Mouse (Mus musculus) neural tube, embryonic 15.5 days (tissue): ENCODE results near the gene Rbm19. TPM values are rescaled to one million over a fixed set of nuclear protein-coding genes. Genes with fewer than 3 reads are reported as not detected.

ENCODE experiments used
- ATAC-seq: fragments of 200-750 bp; cut with Nextera tagmentation; 2 replicates; pipeline ENCODE4 v1.8.0; 2017; ENCODE audit warnings: mild to moderate bottlenecking, moderate TSS enrichment, moderate library complexity; ENCODE audit not compliant: low FRiP score
- H3K27ac ChIP-seq: fragments of 300-500 bp; sonication (generic); replicated peaks from 2 replicates; pipeline ENCODE4 v1.5.1; 2015; ENCODE audit warnings: mild to moderate bottlenecking, inconsistent platforms
- H3K27me3 ChIP-seq: fragments of 300-500 bp; sonication (generic); replicated peaks from 2 replicates; pipeline ENCODE4 v1.6.1; 2015; ENCODE audit warnings: inconsistent platforms
- H3K36me3 ChIP-seq: fragments of 300-500 bp; sonication (generic); 2 replicates; pipeline ENCODE4 v1.6.1; 2015; ENCODE audit warnings: inconsistent platforms
- H3K4me1 ChIP-seq: fragments of 300-500 bp; sonication (generic); 2 replicates; pipeline ENCODE4 v1.6.1; 2015; ENCODE audit warnings: inconsistent platforms
- H3K4me2 ChIP-seq: fragments of 300-500 bp; sonication (generic); 2 replicates; pipeline ENCODE4 v1.6.1; 2015; ENCODE audit warnings: inconsistent platforms, mild to moderate bottlenecking, moderate library complexity
- H3K4me3 ChIP-seq: fragments of 300-500 bp; sonication (generic); replicated peaks from 2 replicates; pipeline ENCODE4 v1.5.1; 2015; ENCODE audit warnings: mild to moderate bottlenecking, inconsistent platforms
- H3K9ac ChIP-seq: fragments of 300-500 bp; sonication (generic); replicated peaks from 2 replicates; pipeline ENCODE4 v1.6.1; 2015; ENCODE audit warnings: mild to moderate bottlenecking, inconsistent platforms
- H3K9me3 ChIP-seq: fragments of 300-500 bp; sonication (generic); replicated peaks from 2 replicates; pipeline ENCODE4 v1.6.1; 2016; ENCODE audit warnings: inconsistent platforms
- WGBS: fragments of 180-500 bp; shearing (Covaris S2); methylation state at CpG from one replicate; pipeline ENCODE4 v1.1.7; 2015; ENCODE audit warnings: mixed read lengths; 5-methylcytosine and 5-hydroxymethylcytosine counted together
- polyA plus RNA-seq: library from polyadenylated mRNA; unstranded; fragments of >200 nt; fragmentation: Nextera tagmentation; extraction: Ambion mirVana; gene quantifications from 2 replicates; pipeline ENCODE4 v1.2.1, GENCODE M21; 2015

Gene Rbm19
- polyA plus RNA-seq, 1 experiment from 2014 or later: 18.7 TPM

DNA sequence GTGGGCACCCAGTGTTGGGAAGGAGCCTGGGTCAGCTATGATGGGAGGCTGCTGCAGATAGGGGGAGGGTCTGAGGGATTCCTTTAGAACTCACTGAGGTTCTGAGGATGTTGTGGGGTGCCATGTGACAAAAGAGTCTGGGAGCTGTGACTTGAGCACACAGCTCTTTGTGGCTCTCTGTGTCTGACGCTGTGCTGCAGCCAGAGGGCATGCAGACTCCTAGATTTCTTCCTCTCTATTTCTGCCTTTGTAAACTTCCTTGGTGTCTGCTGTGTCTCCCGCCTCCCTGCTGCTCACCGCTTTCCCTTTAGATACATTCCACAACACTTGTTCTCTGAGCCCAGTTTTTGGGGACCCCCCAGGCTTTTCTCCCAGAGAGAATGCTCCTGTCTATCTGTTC is 36.9 kb downstream of the Rbm19 start:
- no peaks in the 10 kb centered on the region for H3K27me3 ChIP-seq
- H3K27ac ChIP-seq: no peak overlapping the region
- H3K9me3 ChIP-seq: no peaks in the 10 kb centered on the region
- H3K4me2 ChIP-seq: no peak overlapping the region
- WGBS: 64% methylated on average over 3 of the region's 3 CpGs
- no peak overlapping the region for H3K9ac ChIP-seq
- H3K4me3 ChIP-seq: no peak overlapping the region
- no peak for ATAC-seq
- H3K36me3 ChIP-seq: 0 out of 2 replicates have a peak, but pooled peaks cover 3% of the 10 kb centered on the region
- peaks cover 38% of the 10 kb centered on the region for H3K4me1 ChIP-seq

DNA sequence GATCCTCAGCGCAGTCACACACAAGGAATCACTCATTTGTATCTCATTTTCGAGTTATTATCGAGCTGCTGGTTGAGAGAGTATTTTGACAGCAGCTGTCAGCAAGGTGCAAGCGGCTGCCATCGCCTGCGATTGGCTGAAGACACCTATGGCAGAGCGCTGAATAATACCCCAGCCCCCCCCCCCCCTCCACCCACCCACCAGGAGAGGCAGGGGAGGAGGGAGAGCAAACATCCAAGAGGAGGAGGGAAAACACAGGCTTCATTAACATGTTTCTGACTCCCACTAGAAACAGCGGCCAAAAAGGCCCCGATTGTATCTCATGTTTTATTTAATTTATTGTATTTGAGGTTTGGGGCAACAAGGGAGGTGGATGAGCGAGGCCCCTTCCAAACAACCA is 39.4 kb downstream of the Rbm19 start:
- Histone ChIP-seq H3K4me2 (no peak overlapping the region), H3K9me3 (no peaks in the 10 kb centered on the region), H3K4me1 (peaks cover 38% of the 10 kb centered on the region), H3K4me3 (no peak overlapping the region), H3K27me3 (no peaks in the 10 kb centered on the region), H3K9ac (no peak overlapping the region), H3K36me3 (no peaks in the 10 kb centered on the region), H3K27ac (peak overlapping the region; percentile 83)
- ATAC-seq: no peak
- WGBS: 39% methylated on average over 10 of the region's 10 CpGs

DNA sequence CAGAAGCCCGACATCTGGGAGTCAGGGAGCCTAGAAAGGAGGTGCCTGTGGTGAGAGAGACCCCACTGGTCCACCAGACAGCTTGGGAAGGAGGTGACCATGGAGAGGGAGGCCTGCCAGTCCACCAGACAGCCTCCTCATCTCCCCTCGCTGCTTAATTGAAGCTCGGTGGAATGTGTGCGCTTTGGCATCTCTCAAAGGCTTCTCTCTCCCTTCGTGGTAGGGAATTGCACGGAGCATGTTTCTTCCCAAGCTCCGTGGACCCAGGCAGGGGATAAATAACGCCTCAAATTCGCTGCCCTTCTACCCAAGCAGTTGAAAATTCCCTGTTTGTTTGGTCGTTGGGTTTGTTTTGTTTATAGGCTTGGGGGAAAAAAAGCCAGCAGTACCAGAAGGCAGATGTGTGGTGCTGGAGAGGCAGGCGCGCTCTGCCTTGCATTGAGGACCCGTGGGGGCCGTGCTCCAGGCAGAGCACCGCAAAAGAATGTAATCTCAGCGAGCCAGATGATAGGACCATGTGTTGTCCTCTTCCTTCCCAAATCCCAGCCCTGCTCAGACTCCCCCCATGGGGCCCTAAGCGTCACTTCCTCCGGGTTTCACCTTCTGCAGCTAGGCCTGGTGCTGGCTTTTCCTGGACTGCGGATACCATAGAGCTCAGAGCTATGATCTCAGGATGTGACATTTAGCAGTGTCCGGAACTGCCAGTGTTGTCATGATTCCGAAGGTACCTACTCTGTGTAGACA is 40.1 kb downstream of the Rbm19 start:
- Histone ChIP-seq H3K4me2 (no peak overlapping the region; the same call in 1 of the 2 replicates), H3K4me1 (peaks cover 38% of the 10 kb centered on the region), H3K9me3 (no peaks in the 10 kb centered on the region), H3K9ac (no peak overlapping the region), H3K36me3 (no peaks in the 10 kb centered on the region), H3K27ac (peak overlapping the region; percentile 83), H3K27me3 (no peaks in the 10 kb centered on the region), H3K4me3 (no peak overlapping the region)
- peak; percentile 25; the same call in 1 of the 2 replicates for ATAC-seq
- 39% methylated on average over 21 of the region's 21 CpGs for WGBS

DNA sequence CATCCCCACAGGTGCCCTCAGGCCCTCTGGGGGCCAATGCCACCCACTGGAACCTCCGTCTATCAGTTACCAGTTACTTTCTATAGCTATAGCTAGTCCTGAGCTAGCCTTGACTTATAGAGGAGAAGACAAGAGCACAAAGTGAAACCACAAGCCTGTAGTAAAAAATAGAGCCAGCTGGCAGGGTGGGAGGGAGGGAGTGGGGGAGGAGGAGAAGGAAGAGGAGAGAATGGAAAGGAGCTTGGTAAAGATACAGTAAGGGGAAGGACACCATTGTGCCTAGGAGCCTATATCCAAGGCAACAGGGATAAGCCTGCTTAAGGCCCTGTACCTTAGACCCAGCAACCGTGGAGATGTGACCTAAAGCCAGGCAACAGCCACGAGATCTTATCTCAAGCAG is 40.9 kb downstream of the Rbm19 start:
- no peak for ATAC-seq
- peak overlapping the region; percentile 83 for H3K27ac ChIP-seq
- 80% methylated on average over 3 of the region's 3 CpGs for WGBS

DNA sequence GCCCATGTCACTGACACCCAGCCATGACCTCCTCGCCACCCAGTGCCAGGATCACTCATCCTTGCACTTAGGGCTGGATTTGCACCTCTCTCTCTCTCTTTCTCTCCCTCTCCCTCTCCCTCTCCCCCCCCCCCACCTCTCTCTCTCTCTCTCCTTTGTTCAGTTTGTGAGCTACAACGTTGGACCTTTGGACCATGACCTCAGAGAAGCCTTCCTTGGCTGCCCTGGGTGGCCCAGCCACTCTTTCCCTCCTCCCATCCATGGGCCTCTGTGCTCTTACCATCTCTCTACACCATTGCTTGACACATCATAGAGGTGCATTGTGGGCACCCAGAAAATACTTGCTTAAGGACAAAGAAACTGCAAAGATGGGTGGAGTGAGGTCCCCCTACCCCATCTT is 42.2 kb downstream of the Rbm19 start:
- Histone ChIP-seq H3K4me2 (no peak overlapping the region), H3K36me3 (no peaks in the 10 kb centered on the region), H3K27me3 (no peaks in the 10 kb centered on the region), H3K9me3 (no peaks in the 10 kb centered on the region), H3K4me1 (peaks cover 36% of the 10 kb centered on the region), H3K4me3 (no peak overlapping the region), H3K9ac (no peak overlapping the region), H3K27ac (no peak overlapping the region)
- 66% methylated on average over 2 of the region's 2 CpGs for WGBS
- ATAC-seq: no peak

More for the DNA sequence above, 40.9 kb downstream of the Rbm19 start:
- no peak overlapping the region for H3K4me2 ChIP-seq
- H3K4me3 ChIP-seq: no peak overlapping the region
- H3K9ac ChIP-seq: no peak overlapping the region
- peaks cover 38% of the 10 kb centered on the region for H3K4me1 ChIP-seq
- no peaks in the 10 kb centered on the region for H3K36me3 ChIP-seq
- H3K9me3 ChIP-seq: no peaks in the 10 kb centered on the region
- no peaks in the 10 kb centered on the region for H3K27me3 ChIP-seq

DNA sequence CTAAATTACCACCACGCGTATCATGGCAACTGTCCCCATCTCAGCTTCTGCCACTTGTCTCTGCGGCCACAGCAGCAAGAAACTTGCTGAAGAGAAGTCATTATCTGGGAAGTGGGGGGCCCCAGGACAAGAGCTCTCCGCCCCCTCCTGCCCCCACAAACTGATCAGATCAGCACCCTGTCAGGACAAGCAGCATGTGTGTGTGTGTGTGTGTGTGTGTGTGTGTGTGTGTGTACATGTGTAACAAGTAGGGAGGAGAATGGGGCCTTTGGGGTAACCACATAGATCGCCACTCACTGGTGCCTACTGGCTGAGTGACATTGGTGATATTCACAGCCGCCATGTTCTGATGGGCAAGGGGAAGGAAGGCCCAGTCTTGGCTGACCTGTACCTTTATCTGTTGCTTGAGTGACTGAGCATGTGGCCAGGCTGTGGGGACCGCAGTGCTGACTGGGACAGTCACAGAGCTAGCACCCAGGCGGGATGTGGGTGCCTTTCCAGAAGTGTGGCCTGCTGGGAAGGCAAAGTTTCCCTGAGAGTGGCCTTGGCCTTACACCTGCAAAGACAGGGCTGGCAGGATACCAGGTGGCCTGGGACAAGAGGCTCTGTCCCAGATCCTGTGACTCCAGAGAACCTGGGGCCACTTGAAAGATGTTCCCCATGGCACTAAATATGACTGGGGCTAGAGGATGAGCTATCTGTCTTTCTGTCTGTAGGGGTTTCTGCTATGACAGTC is 44.8 kb downstream of the Rbm19 start:
- Histone ChIP-seq H3K9ac (no peak overlapping the region), H3K36me3 (no peaks in the 10 kb centered on the region), H3K4me3 (no peak overlapping the region), H3K9me3 (no peaks in the 10 kb centered on the region), H3K4me2 (no peak overlapping the region), H3K27me3 (no peaks in the 10 kb centered on the region), H3K4me1 (peaks cover 21% of the 10 kb centered on the region), H3K27ac (no peak overlapping the region)
- no peak for ATAC-seq
- 87% methylated on average over 8 of the region's 8 CpGs for WGBS

DNA sequence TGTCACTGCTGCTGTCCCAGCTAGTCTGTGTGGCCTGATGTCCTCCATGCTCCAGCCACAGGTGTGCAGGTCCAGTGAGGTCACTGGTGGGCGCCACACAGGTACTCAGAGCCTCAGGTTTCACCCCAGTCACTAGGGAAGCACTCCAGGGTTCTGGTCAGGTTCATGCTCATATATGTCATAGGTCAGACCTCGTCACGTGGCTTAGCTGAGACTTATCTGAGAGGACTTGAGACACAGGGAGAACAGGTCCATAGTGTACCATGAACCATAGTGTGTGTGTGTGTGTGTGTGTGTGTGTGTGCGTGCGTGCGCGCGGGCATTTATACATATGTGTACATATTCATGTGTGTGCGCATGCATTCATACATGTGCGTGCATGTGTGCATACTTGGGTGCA is 46.4 kb downstream of the Rbm19 start:
- no peak overlapping the region for H3K9ac ChIP-seq
- H3K27ac ChIP-seq: no peak overlapping the region
- H3K9me3 ChIP-seq: no peaks in the 10 kb centered on the region
- H3K36me3 ChIP-seq: no peaks in the 10 kb centered on the region
- peaks cover 12% of the 10 kb centered on the region for H3K4me1 ChIP-seq
- no peak overlapping the region for H3K4me3 ChIP-seq
- WGBS: 92% methylated on average over 10 of the region's 10 CpGs
- no peak for ATAC-seq
- no peak overlapping the region for H3K4me2 ChIP-seq
- H3K27me3 ChIP-seq: no peaks in the 10 kb centered on the region

DNA sequence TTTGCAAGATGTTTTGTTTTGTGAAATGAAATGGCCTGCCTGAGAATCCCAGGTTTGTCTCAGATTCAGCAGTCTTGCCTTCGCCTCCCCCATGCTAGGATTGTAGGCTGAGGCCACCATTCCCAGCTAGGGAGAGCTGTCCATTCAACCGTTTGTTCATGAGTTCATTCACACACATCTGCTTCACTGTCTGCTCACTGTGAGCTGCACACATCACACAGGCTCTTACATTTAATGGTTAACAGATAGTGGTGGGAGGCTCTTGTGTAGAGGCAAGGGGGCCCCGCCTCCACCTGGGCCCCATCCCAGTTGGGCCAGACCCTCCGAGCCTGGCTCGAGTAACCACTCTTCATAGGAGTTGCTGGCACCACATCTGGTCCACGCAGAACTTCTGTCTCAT is 47.2 kb downstream of the Rbm19 start:
- Histone ChIP-seq H3K9ac (no peak overlapping the region), H3K4me1 (peaks cover 15% of the 10 kb centered on the region), H3K27me3 (no peaks in the 10 kb centered on the region), H3K36me3 (no peaks in the 10 kb centered on the region), H3K9me3 (no peaks in the 10 kb centered on the region), H3K27ac (no peak overlapping the region), H3K4me3 (no peak overlapping the region), H3K4me2 (no peak overlapping the region)
- WGBS: 66% methylated on average over 6 of the region's 6 CpGs
- ATAC-seq: no peak

DNA sequence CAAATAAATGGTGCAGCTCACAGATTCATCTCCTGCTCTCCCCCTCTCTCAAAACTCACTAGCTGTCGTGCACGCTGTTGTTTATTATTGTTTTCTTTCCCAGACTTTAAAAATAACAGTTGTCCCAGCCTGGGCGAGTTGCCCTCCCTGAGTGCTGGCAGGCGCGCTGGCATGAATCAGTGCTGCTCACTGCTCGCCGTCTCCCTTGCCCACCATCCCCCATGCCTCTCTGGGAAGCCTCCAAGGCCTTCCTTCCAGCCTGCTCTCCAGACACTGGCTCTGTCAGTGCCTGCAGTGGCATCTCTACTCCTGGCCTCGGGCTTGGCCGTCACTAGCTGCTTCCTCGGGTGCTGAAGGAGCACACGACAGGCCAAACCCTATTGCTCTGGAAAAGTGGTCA is 48.2 kb downstream of the Rbm19 start:
- Histone ChIP-seq H3K36me3 (no peaks in the 10 kb centered on the region), H3K9ac (no peak overlapping the region), H3K27ac (no peak overlapping the region), H3K4me2 (no peak overlapping the region), H3K27me3 (no peaks in the 10 kb centered on the region), H3K4me1 (peaks cover 15% of the 10 kb centered on the region), H3K9me3 (no peaks in the 10 kb centered on the region), H3K4me3 (no peak overlapping the region)
- WGBS: 65% methylated on average over 11 of the region's 11 CpGs
- no peak; the same call in 1 of the 2 replicates for ATAC-seq

DNA sequence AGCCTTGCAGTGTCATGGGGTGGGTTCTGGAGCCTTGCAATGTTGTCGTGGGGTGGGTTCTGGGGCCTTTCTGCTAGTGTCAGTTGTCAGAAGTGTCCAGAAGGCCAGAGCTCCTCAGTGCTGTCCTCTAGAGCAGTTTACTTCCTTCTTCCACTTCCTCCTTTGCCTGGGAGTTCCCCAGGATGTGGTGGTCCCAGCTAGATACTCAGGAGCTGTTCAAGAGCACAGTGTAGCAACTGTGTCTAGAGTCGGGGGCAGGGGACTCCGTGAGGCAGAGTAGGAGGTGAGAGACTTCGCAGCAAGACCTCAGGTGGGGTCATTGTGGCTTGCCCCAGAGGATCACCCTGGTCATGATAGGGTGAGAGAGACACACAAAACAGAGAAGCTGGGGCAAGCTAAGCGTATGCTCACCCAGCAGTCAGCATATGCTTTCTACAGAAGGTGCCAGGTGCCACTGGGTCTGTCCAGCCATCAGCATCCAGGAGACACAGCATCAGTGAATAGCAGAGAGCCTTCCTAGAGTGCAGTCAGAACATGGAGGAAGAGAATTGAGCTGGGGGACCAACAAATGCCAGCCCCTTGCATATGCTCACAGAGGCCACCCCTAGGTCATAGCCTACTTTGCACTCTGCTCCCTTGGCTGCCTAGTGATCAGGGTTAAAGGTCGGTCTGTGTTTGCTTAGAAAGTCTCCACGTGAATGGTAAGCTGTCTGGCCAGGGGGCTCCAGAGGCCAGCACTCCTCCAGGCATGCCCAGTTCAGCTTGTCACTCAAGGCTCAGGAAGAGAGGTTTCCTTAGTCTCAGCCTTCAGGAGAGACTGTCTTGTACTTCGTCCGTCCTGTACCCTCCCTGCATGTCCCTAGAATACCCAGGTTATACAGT is 49.0 kb downstream of the Rbm19 start:
- Histone ChIP-seq H3K27ac (no peak overlapping the region), H3K4me1 (peaks cover 15% of the 10 kb centered on the region), H3K4me3 (no peak overlapping the region), H3K36me3 (no peaks in the 10 kb centered on the region), H3K9me3 (no peaks in the 10 kb centered on the region), H3K27me3 (no peaks in the 10 kb centered on the region), H3K9ac (no peak overlapping the region), H3K4me2 (no peak overlapping the region)
- ATAC-seq: no peak
- 84% methylated on average over 9 of the region's 9 CpGs for whole genome bisulfite sequencing

DNA sequence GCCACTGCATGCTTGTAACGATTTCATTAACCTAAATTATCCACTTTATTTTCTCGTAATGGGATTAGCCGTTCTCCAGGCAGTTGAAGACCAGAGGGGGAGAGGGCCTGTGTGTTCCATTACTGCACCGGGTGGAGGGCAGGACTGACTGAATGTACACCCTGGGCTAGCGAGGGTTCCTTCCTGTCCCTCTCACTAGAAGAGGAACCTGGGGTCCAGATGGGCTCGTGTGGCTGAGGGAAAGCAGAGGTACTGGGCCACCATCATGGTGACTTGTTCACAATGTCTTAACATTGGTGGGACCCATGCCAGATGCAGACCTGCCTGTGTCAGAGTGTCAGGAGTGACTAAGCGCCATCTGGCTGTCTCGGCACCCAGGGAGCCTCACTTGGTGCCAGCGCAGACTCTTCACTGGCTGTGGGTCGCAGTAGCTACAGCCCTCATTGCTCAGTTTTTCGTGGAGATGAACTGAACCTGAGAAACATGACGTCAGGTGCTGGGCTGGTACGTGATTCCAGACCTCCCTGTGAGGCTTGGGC is 51.6 kb downstream of the Rbm19 start:
- H3K9ac ChIP-seq: no peak overlapping the region
- peaks cover 24% of the 10 kb centered on the region for H3K4me1 ChIP-seq
- no peak for ATAC-seq
- H3K27me3 ChIP-seq: no peaks in the 10 kb centered on the region
- no peaks in the 10 kb centered on the region for H3K9me3 ChIP-seq
- H3K36me3 ChIP-seq: no peaks in the 10 kb centered on the region
- H3K27ac ChIP-seq: no peak overlapping the region
- no peak overlapping the region for H3K4me3 ChIP-seq
- H3K4me2 ChIP-seq: no peak overlapping the region
- WGBS: 73% methylated on average over 13 of the region's 13 CpGs
